Mouse (Mus musculus) lung, postnatal 4 days (tissue): ENCODE measurements around the gene Fam196b.

Experiments
- DNase-seq, 2 experiments: peaks; one replicate each; pipeline ENCODE4 v3.0.0; 2021

Fam196b gene

GRCm38 (mm10) chr11:34415884-34416618 is 101.4 kb downstream of the Fam196b start:
- no peak for DNase-seq

DNA sequence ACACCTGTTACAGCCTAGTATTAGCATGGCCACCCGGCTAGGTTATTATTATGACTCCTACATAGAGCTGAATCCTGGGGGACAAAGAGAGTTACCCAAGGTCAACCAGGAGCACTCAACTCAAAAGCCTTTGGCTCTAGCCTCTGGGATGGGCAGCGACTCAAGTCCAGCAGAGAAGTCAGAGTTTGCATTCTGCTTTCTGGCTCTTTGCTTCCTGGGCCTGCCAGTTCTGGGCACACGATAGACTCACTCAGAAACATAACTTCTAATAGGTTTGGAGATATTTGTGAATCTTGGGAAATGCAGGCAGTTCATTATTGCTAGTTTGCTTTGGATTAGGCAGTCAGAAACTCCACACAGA is 102.0 kb downstream of the Fam196b start:
- DNase-seq: no peak

DNA sequence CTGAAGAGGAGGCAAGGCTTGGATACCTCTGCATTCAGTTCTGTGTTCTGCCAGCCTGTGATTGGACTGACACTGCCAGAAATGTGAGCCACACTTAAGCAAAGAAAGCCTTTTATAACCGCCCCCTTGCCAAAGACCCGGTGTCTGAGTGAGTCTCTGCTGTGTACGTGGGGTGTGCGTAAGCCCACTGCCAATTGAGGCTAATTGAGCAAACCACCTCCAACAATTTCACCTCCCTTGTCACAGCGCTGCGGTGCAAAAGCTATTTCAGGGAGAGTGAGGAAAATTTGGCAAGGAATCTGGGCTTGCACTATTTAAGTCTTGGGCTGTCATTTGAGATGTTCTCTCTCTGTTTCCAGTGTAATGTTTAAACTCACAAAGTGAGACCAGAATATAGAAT is 106.4 kb downstream of the Fam196b start:
- DNase-seq: no peak

- no peak for DNase-seq
Measured at GRCm38 (mm10) chr11:34424546-34424945, 109.9 kb downstream of the Fam196b start.

- DNase-seq: no peak
Measured at GRCm38 (mm10) chr11:34427212-34427611, 112.6 kb downstream of the Fam196b start.

DNA sequence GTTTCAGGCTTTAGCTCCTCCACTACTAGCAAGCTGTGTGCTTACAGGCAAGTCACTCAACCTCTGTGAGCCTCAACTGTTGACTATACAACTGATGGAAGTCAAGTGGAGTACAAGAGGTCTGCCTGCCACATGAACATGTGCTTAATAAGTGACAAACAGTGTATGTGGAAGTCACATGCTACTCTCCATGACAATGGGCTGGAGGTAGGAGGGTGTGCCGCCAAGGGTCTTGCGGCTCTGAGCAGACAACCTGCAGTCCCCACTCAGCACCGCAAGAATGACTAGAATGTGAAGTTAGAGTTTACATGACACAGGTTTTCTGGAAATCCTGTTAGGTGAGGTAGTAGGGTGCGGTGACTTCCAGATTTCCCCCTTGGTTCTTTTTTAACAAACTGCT is 116.3 kb downstream of the Fam196b start:
- no peak for DNase-seq

DNA sequence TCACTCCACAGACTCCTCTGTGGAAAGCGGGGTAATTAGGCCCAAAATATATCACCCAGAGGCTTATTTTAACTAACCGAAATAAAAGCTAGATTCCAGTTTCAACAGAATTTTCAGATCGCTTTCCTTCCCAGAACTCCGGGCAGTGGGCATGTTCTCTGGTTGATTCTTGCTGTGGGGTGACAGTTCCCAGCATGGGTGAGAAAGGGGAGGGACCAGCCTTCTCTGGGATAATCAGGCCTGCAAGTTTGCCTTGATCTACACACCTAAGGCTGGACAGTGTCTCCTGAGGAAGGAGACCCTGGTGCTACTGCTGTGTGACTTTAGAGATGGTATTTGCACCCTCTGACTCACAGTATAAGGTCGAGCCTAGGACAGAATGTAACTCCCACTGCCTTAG is 116.7 kb downstream of the Fam196b start:
- DNase-seq: no peak

DNA sequence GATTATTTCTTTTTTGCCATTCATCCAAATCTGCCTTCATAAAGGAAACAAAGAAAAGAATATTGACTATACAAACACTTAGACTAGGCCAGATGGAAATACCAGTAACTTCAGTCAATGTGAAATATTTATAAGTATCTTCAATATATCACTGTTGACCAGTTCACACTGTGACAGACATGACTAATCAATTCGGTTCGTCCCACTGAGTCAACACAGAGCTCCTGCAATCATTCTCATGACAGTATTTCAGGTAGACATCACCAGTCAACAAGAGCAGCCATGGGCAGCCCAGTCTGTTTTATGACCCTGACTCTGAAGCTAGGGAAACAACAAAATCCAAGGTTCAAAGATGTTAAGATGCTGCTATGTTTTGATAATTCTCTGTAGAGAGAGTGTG is 117.4 kb downstream of the Fam196b start:
- DNase-seq: no peak

- DNase-seq: no peak
Measured at GRCm38 (mm10) chr11:34437446-34437845, 122.8 kb downstream of the Fam196b start.

DNA sequence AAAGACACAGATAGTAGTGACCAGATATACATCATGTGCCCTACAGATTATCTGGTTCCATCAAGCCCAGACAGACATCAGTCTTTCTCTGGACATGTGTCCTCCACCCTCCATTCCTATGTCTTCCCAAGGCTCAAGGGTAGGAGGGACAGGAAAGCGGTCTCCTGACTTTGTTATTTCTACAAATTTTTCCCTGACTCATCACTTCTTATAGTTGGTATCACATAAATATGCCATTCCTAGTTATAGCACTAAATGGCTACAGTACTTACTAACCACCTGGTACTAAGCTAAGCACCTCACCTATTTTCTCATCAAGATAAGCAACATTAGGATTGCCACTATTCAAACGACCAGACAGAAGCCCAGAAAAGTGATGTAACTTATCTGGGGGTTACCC is 123.8 kb downstream of the Fam196b start:
- no peak for DNase-seq

GRCm38 (mm10) chr11:34447891-34448290 is 133.3 kb downstream of the Fam196b start:
- DNase-seq: peak in 1 of 2 experiments; percentile 19

- DNase-seq: no peak
Measured at GRCm38 (mm10) chr11:34449944-34450343, 135.3 kb downstream of the Fam196b start.

DNA sequence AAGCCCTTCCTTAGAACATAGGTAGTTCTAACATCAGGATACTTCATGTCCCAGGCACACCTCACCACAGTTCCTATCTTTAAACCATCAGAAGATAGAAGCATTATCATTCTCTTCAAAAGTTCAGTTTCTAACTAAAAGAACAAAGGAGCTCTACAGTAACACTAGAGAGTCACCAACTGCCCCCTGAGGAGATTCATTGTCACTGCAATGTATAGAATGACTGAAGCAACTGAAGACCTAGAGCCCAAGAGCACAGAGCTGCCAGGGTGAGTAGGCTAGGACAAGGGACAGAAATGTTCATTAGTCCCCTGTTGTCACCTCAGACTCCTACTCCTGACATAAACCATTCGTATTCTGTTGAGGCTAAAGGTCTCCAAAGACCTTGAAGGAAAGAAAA is 152.4 kb downstream of the Fam196b start:
- no peak for DNase-seq

GRCm38 (mm10) chr11:34468571-34468970 is 153.9 kb downstream of the Fam196b start:
- DNase-seq: no peak

- no peak for DNase-seq
Measured at GRCm38 (mm10) chr11:34469792-34470191, 155.2 kb downstream of the Fam196b start.
